Mouse (Mus musculus): ENCODE results near the gene Nfkbib.

The Nfkbib gene

GRCm38 (mm10) chr7:28767462-28767965, at the start of gene Nfkbib:
Gene Nfkbib (minus strand): TSS chr7:28767512.
- peak in 1 of 2 experiments; percentile 11 for DNase-seq

- peak in 1 of 2 experiments; percentile 47 for DNase-seq
These were observed 49.6 kb upstream of the Nfkbib start for GRCm38 (mm10) chr7:28816920-28817319.

- DNase-seq: peak in 1 of 2 experiments; percentile 33
These were observed 48.9 kb upstream of the Nfkbib start for GRCm38 (mm10) chr7:28816201-28816600.

GRCm38 (mm10) chr7:28815230-28815629, 47.9 kb upstream of the Nfkbib start:
- no peak for DNase-seq

- no peak for DNase-seq
These were observed 47.2 kb upstream of the Nfkbib start for GRCm38 (mm10) chr7:28814306-28815034.

GRCm38 (mm10) chr7:28812949-28813348, 45.6 kb upstream of the Nfkbib start:
- DNase-seq: no peak

- DNase-seq: no peak
These were observed 45.1 kb upstream of the Nfkbib start for GRCm38 (mm10) chr7:28812436-28812835.

- no peak for DNase-seq
These were observed 44.4 kb upstream of the Nfkbib start for GRCm38 (mm10) chr7:28811640-28812275.

- peak; percentile 91 to 98 for DNase-seq
These were observed 43.9 kb upstream of the Nfkbib start for GRCm38 (mm10) chr7:28811228-28811627.

- DNase-seq: peak; percentile 99
These were observed 43.1 kb upstream of the Nfkbib start for GRCm38 (mm10) chr7:28810107-28811066.

GRCm38 (mm10) chr7:28809401-28810089, 42.2 kb upstream of the Nfkbib start:
- DNase-seq: peak; percentile 74 to 82

- DNase-seq: peak; percentile 97 to 99
These were observed 41.7 kb upstream of the Nfkbib start for GRCm38 (mm10) chr7:28808957-28809393.

- peak in 1 of 2 experiments; percentile 52 for DNase-seq
These were observed 41.1 kb upstream of the Nfkbib start, which contains the start of gene Hnrnpl for GRCm38 (mm10) chr7:28808221-28808941. Gene Hnrnpl (plus strand): TSS chr7:28808541.

GRCm38 (mm10) chr7:28807641-28808220, 40.4 kb upstream of the Nfkbib start:
- DNase-seq: peak; percentile 36 to 46

- peak in 1 of 2 experiments; percentile 42 for DNase-seq
These were observed 39.6 kb upstream of the Nfkbib start for GRCm38 (mm10) chr7:28806869-28807268.

- no peak for DNase-seq
These were observed 36.4 kb upstream of the Nfkbib start for GRCm38 (mm10) chr7:28803756-28804155.

GRCm38 (mm10) chr7:28802846-28803588, 35.7 kb upstream of the Nfkbib start:
- DNase-seq: no peak

GRCm38 (mm10) chr7:28801901-28802670, 34.8 kb upstream of the Nfkbib start:
- no peak for DNase-seq

- no peak for DNase-seq
These were observed 34.1 kb upstream of the Nfkbib start for GRCm38 (mm10) chr7:28801451-28801850.
